ENCODE assay signal across 18 mouse cellular contexts in genomic region chr1:26902306-26902705, GRCm38 (mm10).
A peak's percentile ranks its signal among the peaks of the same experiment; 100 is the strongest.
DNase-seq lines count a peak whose midpoint lies in the region; ATAC-seq and TF ChIP-seq lines count a peak whose summit lies in the region.
"Had no signal": no experiment of that assay in that cellular context is flagged by ENCODE, and none has a peak within 500 bp of the region (broad histone marks: within the 10 kb centered on the region; RNA-seq: fewer than 3 reads in every experiment).

No protein-coding gene starts in this region.

- H3K27ac ChIP-seq in liver, adult 2 months (replicated peaks; ENCODE audit: insufficient read depth, low read depth, low read length): no peak overlapping the region
- no peak overlapping the region for H3K27ac ChIP-seq in stomach, postnatal 0 days (replicated peaks)
- H3K27ac ChIP-seq: embryonic facial prominence, embryonic 13.5 days; heart, embryonic 10.5 days; limb, embryonic 12.5 days; liver, embryonic 14.5 days; lung, embryonic 15.5 days; macrophage; midbrain, embryonic 10.5 days had no signal

- no peak for TF ChIP-seq POLR2A in liver, adult 2 months (IDR thresholded peaks at IDR 0.05; ENCODE audit: extremely low read depth, insufficient read depth, low read length)

- DNase-seq in cerebellum, postnatal 10 days: peak; percentile 13 to 20
- DNase-seq in cerebellum, postnatal 36 days: no peak
- DNase-seq in kidney, postnatal 36 days: peak; percentile 1 to 5
- no peak for DNase-seq in kidney, adult 8-10 months
- DNase-seq in liver, adult 2 months (ENCODE audit: extremely low read depth, low read depth, low spot score): peak; percentile 17
- no peak for DNase-seq in liver
- DNase-seq in stomach, postnatal 0 days (ENCODE audit: low spot score): no peak
- DNase-seq in urinary bladder, postnatal 10 days (ENCODE audit: low spot score): no peak
- DNase-seq: cerebellum, adult 9-10 months; layer of hippocampus, postnatal 36 days had no signal

- no peak overlapping the region for H3K4me2 ChIP-seq in stomach, postnatal 0 days (replicated peaks; ENCODE audit: low read depth)
- H3K4me2 ChIP-seq: embryonic facial prominence, embryonic 13.5 days; limb, embryonic 12.5 days; lung, embryonic 15.5 days had no signal

- ATAC-seq in stomach, postnatal 0 days (ENCODE audit: low FRiP score, low TSS enrichment): no peak
- ATAC-seq: forebrain, embryonic 16.5 days had no signal

- H3K27me3 ChIP-seq in liver, adult 2 months (ENCODE audit: control insufficient read depth, insufficient read depth, low read length): no peaks in the 10 kb centered on the region
- no peaks in the 10 kb centered on the region for H3K27me3 ChIP-seq in stomach, postnatal 0 days (ENCODE audit: control insufficient read depth, insufficient read depth, low read length)
- H3K27me3 ChIP-seq: embryonic facial prominence, embryonic 13.5 days; limb, embryonic 12.5 days; lung, embryonic 15.5 days had no signal

- no peaks in the 10 kb centered on the region for H3K36me3 ChIP-seq in liver, adult 2 months (ENCODE audit: control insufficient read depth, insufficient read depth, low read length)
- H3K36me3 ChIP-seq in stomach, postnatal 0 days (ENCODE audit: control insufficient read depth, insufficient read depth, low read length): no peaks in the 10 kb centered on the region
- H3K36me3 ChIP-seq: embryonic facial prominence, embryonic 13.5 days; heart, embryonic 10.5 days; limb, embryonic 12.5 days; lung, embryonic 15.5 days; midbrain, embryonic 10.5 days had no signal

- H3K9me3 ChIP-seq in stomach, postnatal 0 days (ENCODE audit: control insufficient read depth, low read length): no peaks in the 10 kb centered on the region
- H3K9me3 ChIP-seq: embryonic facial prominence, embryonic 13.5 days; heart, embryonic 10.5 days; limb, embryonic 12.5 days; lung, embryonic 15.5 days; midbrain, embryonic 10.5 days had no signal

- H3K4me1 ChIP-seq in liver, adult 2 months (ENCODE audit: control insufficient read depth, insufficient read depth, low read length): no peaks in the 10 kb centered on the region
- H3K4me1 ChIP-seq in stomach, postnatal 0 days (replicated peaks; ENCODE audit: control insufficient read depth, insufficient read depth): no peaks in the 10 kb centered on the region
- H3K4me1 ChIP-seq: embryonic facial prominence, embryonic 13.5 days; heart, embryonic 10.5 days; limb, embryonic 12.5 days; lung, embryonic 15.5 days; midbrain, embryonic 10.5 days had no signal

- WGBS in liver, adult 2 months: 77% methylated on average over 1 of the region's 1 CpGs
- 81% methylated on average over 1 of the region's 1 CpGs for WGBS in stomach, postnatal 0 days

- no peak overlapping the region for H3K4me3 ChIP-seq in liver, adult 2 months (ENCODE audit: insufficient read depth, low read depth, low read length)
- no peak overlapping the region for H3K4me3 ChIP-seq in stomach, postnatal 0 days (ENCODE audit: low read depth, low read length)
- H3K4me3 ChIP-seq: embryonic facial prominence, embryonic 13.5 days; heart, embryonic 10.5 days; limb, embryonic 12.5 days; lung, embryonic 15.5 days; midbrain, embryonic 10.5 days had no signal

- H3K9ac ChIP-seq in liver, adult 2 months (ENCODE audit: low read depth, low read length): no peak overlapping the region
- H3K9ac ChIP-seq in stomach, postnatal 0 days (ENCODE audit: low read length): no peak overlapping the region
- H3K9ac ChIP-seq: embryonic facial prominence, embryonic 13.5 days; limb, embryonic 12.5 days; liver, embryonic 14.5 days; lung, embryonic 15.5 days had no signal

- no peak for TF ChIP-seq EP300 in stomach, postnatal 0 days (optimal IDR thresholded peaks at IDR 0.05)

- H3K79me2 ChIP-seq in liver, adult 2 months (ENCODE audit: control insufficient read depth, insufficient read depth, low read length): no peaks in the 10 kb centered on the region

- TF ChIP-seq CTCF in liver, adult 2 months (IDR thresholded peaks at IDR 0.05; ENCODE audit: low read depth, low read length): no peak
- peak; percentile 31; the same call in 1 of the 2 replicates for TF ChIP-seq CTCF in stomach, postnatal 0 days (IDR thresholded peaks at IDR 0.05; ENCODE audit: low read depth)

Comparison
In these comparisons a context has a peak if more than half of its experiments do, and no peak if none do; other contexts are left out.
1. DNase-seq: peak in cerebellum, postnatal 10 days (2 of 2), kidney, postnatal 36 days (2 of 2) and liver, adult 2 months (single experiment); none in cerebellum, postnatal 36 days (0 of 2), kidney, adult 8-10 months (0 of 2), liver (single experiment), stomach, postnatal 0 days (single experiment) and urinary bladder, postnatal 10 days (single experiment).